9 mouse cellular contexts compared by ENCODE assay signal in the genomic region with DNA sequence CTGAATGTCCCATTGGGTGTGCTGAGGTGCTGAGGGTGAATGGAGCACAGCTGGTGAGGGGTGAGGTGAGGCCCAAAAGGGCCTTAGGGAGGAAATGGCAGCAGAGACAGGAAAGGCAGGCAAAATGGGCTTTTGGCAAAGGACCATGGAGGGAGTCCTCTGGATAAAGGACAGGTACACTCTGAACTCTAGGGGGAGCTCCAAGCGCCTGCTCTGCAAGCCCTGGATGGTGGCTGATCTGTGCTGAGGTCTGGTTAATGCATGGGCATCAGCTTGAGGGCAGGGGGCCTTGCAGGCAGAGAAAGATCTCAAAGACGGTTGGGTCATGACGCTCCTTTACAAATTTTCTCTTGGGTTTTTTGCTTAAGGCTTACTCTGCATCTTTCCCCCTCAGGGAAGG.
A peak's percentile ranks its signal among the peaks of the same experiment; 100 is the strongest.
DNase-seq lines count a peak whose midpoint lies in the region; ATAC-seq and TF ChIP-seq lines count a peak whose summit lies in the region.
"Had no signal": no experiment of that assay in that cellular context is flagged by ENCODE, and none has a peak within 500 bp of the region (broad histone marks: within the 10 kb centered on the region; RNA-seq: fewer than 3 reads in every experiment).

No protein-coding gene starts in this region.

- no peak overlapping the region for H3K9ac ChIP-seq in neural tube, embryonic 15.5 days (replicated peaks)
- no peak overlapping the region for H3K9ac ChIP-seq in limb, embryonic 11.5 days (ENCODE audit: low read length)
- no peak overlapping the region for H3K9ac ChIP-seq in stomach, postnatal 0 days (ENCODE audit: low read length)
- H3K9ac ChIP-seq: midbrain, embryonic 12.5 days had no signal

- no peaks in the 10 kb centered on the region for H3K36me3 ChIP-seq in neural tube, embryonic 15.5 days
- no peaks in the 10 kb centered on the region; the same call in 1 of the 2 replicates for H3K36me3 ChIP-seq in limb, embryonic 11.5 days (ENCODE audit: control insufficient read depth, insufficient read depth, low read length)
- no peaks in the 10 kb centered on the region for H3K36me3 ChIP-seq in stomach, postnatal 0 days (ENCODE audit: control insufficient read depth, insufficient read depth, low read length)
- H3K36me3 ChIP-seq: midbrain, embryonic 12.5 days had no signal

- no peak overlapping the region for H3K4me2 ChIP-seq in neural tube, embryonic 15.5 days
- no peak overlapping the region for H3K4me2 ChIP-seq in limb, embryonic 11.5 days (ENCODE audit: low read depth, severe bottlenecking)
- H3K4me2 ChIP-seq in stomach, postnatal 0 days (replicated peaks; ENCODE audit: low read depth), result no peak overlapping the region
- H3K4me2 ChIP-seq: midbrain, embryonic 12.5 days had no signal

- no peak overlapping the region for H3K4me3 ChIP-seq in neural tube, embryonic 15.5 days (replicated peaks)
- H3K4me3 ChIP-seq in limb, embryonic 11.5 days (ENCODE audit: low read depth, low read length), result no peak overlapping the region
- no peak overlapping the region for H3K4me3 ChIP-seq in stomach, postnatal 0 days (ENCODE audit: low read depth, low read length)
- H3K4me3 ChIP-seq: midbrain, embryonic 12.5 days had no signal

- intact Hi-C loops in gastrocnemius, postnatal 14 days (cut with DNase I; ENCODE audit: low total_unique reads), result no loop called here

- no peak overlapping the region for H3K27ac ChIP-seq in neural tube, embryonic 15.5 days (replicated peaks)
- H3K27ac ChIP-seq in limb, embryonic 11.5 days (replicated peaks; ENCODE audit: low read depth, low read length), result no peak overlapping the region
- H3K27ac ChIP-seq in stomach, postnatal 0 days (replicated peaks), result no peak overlapping the region
- H3K27ac ChIP-seq: midbrain, embryonic 12.5 days had no signal

- no peak for ATAC-seq in neural tube, embryonic 15.5 days (ENCODE audit: low FRiP score)
- no peak for ATAC-seq in limb, embryonic 11.5 days (ENCODE audit: insufficient number of reproducible peaks, low FRiP score, low TSS enrichment, low read depth)
- ATAC-seq in stomach, postnatal 0 days (ENCODE audit: low FRiP score, low TSS enrichment), result no peak

- H3K9me3 ChIP-seq in neural tube, embryonic 15.5 days (replicated peaks), result no peaks in the 10 kb centered on the region
- H3K9me3 ChIP-seq in limb, embryonic 11.5 days (ENCODE audit: control insufficient read depth, low read length), result no peaks in the 10 kb centered on the region
- H3K9me3 ChIP-seq in stomach, postnatal 0 days (ENCODE audit: control insufficient read depth, low read length), result no peaks in the 10 kb centered on the region
- H3K9me3 ChIP-seq: midbrain, embryonic 12.5 days had no signal

- H3K27me3 ChIP-seq in neural tube, embryonic 15.5 days (replicated peaks), result no peaks in the 10 kb centered on the region
- no peaks in the 10 kb centered on the region for H3K27me3 ChIP-seq in limb, embryonic 11.5 days (ENCODE audit: control insufficient read depth, insufficient read depth, low read length)
- H3K27me3 ChIP-seq in stomach, postnatal 0 days (ENCODE audit: control insufficient read depth, insufficient read depth, low read length), result no peaks in the 10 kb centered on the region
- H3K27me3 ChIP-seq: midbrain, embryonic 12.5 days had no signal

- TF ChIP-seq CTCF in stomach, postnatal 0 days (IDR thresholded peaks at IDR 0.05; ENCODE audit: low read depth), result peak; percentile 70

- 35% methylated on average over 3 of the region's 3 CpGs for WGBS in neural tube, embryonic 15.5 days
- WGBS in limb, embryonic 11.5 days, result 20% methylated on average over 3 of the region's 3 CpGs
- WGBS in stomach, postnatal 0 days, result 30% methylated on average over 3 of the region's 3 CpGs

- no peaks in the 10 kb centered on the region for H3K4me1 ChIP-seq in neural tube, embryonic 15.5 days
- H3K4me1 ChIP-seq in limb, embryonic 11.5 days (ENCODE audit: control insufficient read depth, insufficient read depth, low read length), result no peaks in the 10 kb centered on the region
- no peaks in the 10 kb centered on the region for H3K4me1 ChIP-seq in stomach, postnatal 0 days (replicated peaks; ENCODE audit: control insufficient read depth, insufficient read depth)
- H3K4me1 ChIP-seq: midbrain, embryonic 12.5 days had no signal

- peak; percentile 11 for DNase-seq in adrenal gland, adult 2 months
- DNase-seq in adrenal gland, postnatal 4 days (ENCODE audit: low spot score in 2 of 2), result no peak
- DNase-seq in neural tube, embryonic 10.5 days (ENCODE audit: extremely low spot score, low spot score), result peak; percentile 30
- peak; percentile 75 for DNase-seq in embryo, embryonic 10 days (ENCODE audit: low spot score)
- DNase-seq in limb, embryonic 11.5 days (ENCODE audit: low spot score), result peak; percentile 62
- DNase-seq in stomach, postnatal 0 days (ENCODE audit: low spot score), result peak; percentile 29
- DNase-seq in gastrocnemius, postnatal 14 days, result no peak

- no peak for TF ChIP-seq EP300 in stomach, postnatal 0 days (optimal IDR thresholded peaks at IDR 0.05)

Comparison
In these comparisons a context has a peak if more than half of its experiments do, and no peak if none do; other contexts are left out.
1. DNase-seq: peak in adrenal gland, adult 2 months (single experiment), neural tube, embryonic 10.5 days (single experiment), embryo, embryonic 10 days (single experiment), limb, embryonic 11.5 days (single experiment) and stomach, postnatal 0 days (single experiment); none in adrenal gland, postnatal 4 days (0 of 2) and gastrocnemius, postnatal 14 days (single experiment).